In the genomic region with DNA sequence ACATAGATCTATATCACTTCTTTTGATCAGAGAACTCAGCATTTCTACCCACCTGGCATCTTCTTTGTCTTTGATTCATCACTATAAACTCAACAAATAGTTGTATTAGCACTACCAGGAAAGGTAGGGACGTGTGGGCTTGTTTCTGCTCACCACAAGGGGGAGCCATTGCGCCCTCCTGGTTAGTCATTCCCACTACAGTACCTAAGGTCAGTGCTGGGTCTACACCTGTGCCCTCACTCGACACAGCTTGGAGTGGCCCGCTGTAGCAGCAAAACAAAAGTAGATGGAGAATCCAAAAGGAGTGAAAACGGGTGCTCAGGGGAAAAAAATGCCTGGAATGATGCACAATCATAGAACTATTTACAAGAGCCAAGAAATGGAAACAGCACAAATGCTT, we compare ENCODE assay signal across 8 mouse cellular contexts. TPM values are rescaled to one million over a fixed set of nuclear protein-coding genes. Genes with fewer than 3 reads are reported as not detected.
DNase-seq lines count a peak whose midpoint lies in the region; ATAC-seq and TF ChIP-seq lines count a peak whose summit lies in the region.

No protein-coding gene starts in this region.

- no peak overlapping the region for H3K4me3 ChIP-seq in hindbrain, embryonic 10.5 days
- no peak overlapping the region for H3K4me3 ChIP-seq in hindbrain, embryonic 12.5 days
- H3K4me3 ChIP-seq in kidney, postnatal 0 days (replicated peaks; ENCODE audit: low read depth, low read length): no peak overlapping the region

- H3K9ac ChIP-seq in hindbrain, embryonic 12.5 days: no peak overlapping the region
- H3K9ac ChIP-seq in kidney, postnatal 0 days (ENCODE audit: low read depth, low read length): 0 out of 2 replicates have a peak overlapping the region, but pooled peaks have one; percentile 8

- ATAC-seq in hindbrain, embryonic 12.5 days (ENCODE audit: low FRiP score): no peak
- peak; percentile 56 for ATAC-seq in common myeloid progenitor, adult 5-6 weeks (replicated peaks; ENCODE audit: low read depth, poor library complexity, severe bottlenecking)
- no peak for ATAC-seq in kidney, postnatal 0 days (replicated peaks; ENCODE audit: low FRiP score, low read depth)
- ATAC-seq in megakaryocyte progenitor cell, adult 5-6 weeks (replicated peaks; ENCODE audit: poor library complexity): peak; percentile 64

- peak; percentile 38 for DNase-seq in hindbrain, embryonic 10.5 days (ENCODE audit: low spot score)
- DNase-seq in CD4-positive helper T cell, adult 2 months (ENCODE audit: low read depth, low spot score): peak; percentile 63
- DNase-seq in adrenal gland, adult (ENCODE audit: inconsistent age in 2 of 2, low spot score in 1 of 2): peak; percentile 67 to 86
- peak; percentile 63 for DNase-seq in kidney, postnatal 0 days (ENCODE audit: low spot score)
- peak; percentile 30 for DNase-seq in testis, postnatal 14 days (ENCODE audit: low spot score)

- no peak overlapping the region for H3K27ac ChIP-seq in hindbrain, embryonic 10.5 days
- H3K27ac ChIP-seq in hindbrain, embryonic 12.5 days: no peak overlapping the region
- H3K27ac ChIP-seq in kidney, postnatal 0 days: no peak overlapping the region

- H3K27me3 ChIP-seq in hindbrain, embryonic 10.5 days (ENCODE audit: insufficient read depth, poor library complexity, severe bottlenecking): 0 out of 2 replicates have a peak, but pooled peaks cover 6% of the 10 kb centered on the region
- peaks cover 3% of the 10 kb centered on the region; the same call in 1 of the 2 replicates for H3K27me3 ChIP-seq in hindbrain, embryonic 12.5 days
- H3K27me3 ChIP-seq in kidney, postnatal 0 days (ENCODE audit: insufficient read depth, low read length): no peaks in the 10 kb centered on the region

- TF ChIP-seq CTCF in kidney, postnatal 0 days (IDR thresholded peaks at IDR 0.05; ENCODE audit: low read depth): peak; percentile 86

- no peaks in the 10 kb centered on the region for H3K9me3 ChIP-seq in hindbrain, embryonic 10.5 days
- H3K9me3 ChIP-seq in hindbrain, embryonic 12.5 days (replicated peaks): no peaks in the 10 kb centered on the region
- peaks cover 6% of the 10 kb centered on the region; the same call in 1 of the 2 replicates for H3K9me3 ChIP-seq in kidney, postnatal 0 days (replicated peaks; ENCODE audit: low read length)

- H3K4me2 ChIP-seq in hindbrain, embryonic 12.5 days (replicated peaks): no peak overlapping the region
- no peak overlapping the region for H3K4me2 ChIP-seq in kidney, postnatal 0 days (ENCODE audit: low read length)

- no peaks in the 10 kb centered on the region for H3K36me3 ChIP-seq in hindbrain, embryonic 10.5 days
- H3K36me3 ChIP-seq in hindbrain, embryonic 12.5 days: no peaks in the 10 kb centered on the region
- no peaks in the 10 kb centered on the region for H3K36me3 ChIP-seq in kidney, postnatal 0 days (ENCODE audit: insufficient read depth, low read length)

- 30% methylated on average over 5 of the region's 5 CpGs for WGBS in hindbrain, embryonic 10.5 days
- 30% methylated on average over 5 of the region's 5 CpGs for WGBS in hindbrain, embryonic 12.5 days
- 31% methylated on average over 5 of the region's 5 CpGs for WGBS in kidney, postnatal 0 days

- 0 out of 2 replicates have a peak, but pooled peaks cover 3% of the 10 kb centered on the region for H3K4me1 ChIP-seq in hindbrain, embryonic 10.5 days (replicated peaks)
- 0 out of 2 replicates have a peak, but pooled peaks cover 6% of the 10 kb centered on the region for H3K4me1 ChIP-seq in hindbrain, embryonic 12.5 days
- H3K4me1 ChIP-seq in kidney, postnatal 0 days (replicated peaks; ENCODE audit: insufficient read depth, low read length): 0 out of 2 replicates have a peak, but pooled peaks cover 4% of the 10 kb centered on the region

RNA-seq across cellular contexts. Expression of a gene that starts 44.0 kb away (rescaled TPM):
- 1.4 and 1.6 TPM in 2 replicates for polyA plus RNA-seq in hindbrain, embryonic 10.5 days (2016; fragmentation: Nextera tagmentation; extraction: Ambion mirVana)
- polyA plus RNA-seq in hindbrain, embryonic 12.5 days (2016; fragmentation: Nextera tagmentation; extraction: Ambion mirVana): 1.6 and 3.4 TPM in 2 replicates
- not detected in 2 replicates for total RNA-seq in common myeloid progenitor, adult 5-6 weeks (2017)
- polyA plus RNA-seq in kidney, postnatal 0 days (2015; fragmentation: Nextera tagmentation; extraction: Ambion mirVana): 9.7 and 13.0 TPM in 2 replicates
- not detected in 2 replicates for total RNA-seq in megakaryocyte progenitor cell, adult 5-6 weeks (2015)
- not detected in 2 replicates for total RNA-seq in megakaryocyte progenitor cell, adult 5-6 weeks (2017)

Comparison
In these comparisons a context has a peak if more than half of its experiments do, and no peak if none do; other contexts are left out.
1. ATAC-seq: peak in common myeloid progenitor, adult 5-6 weeks (single experiment) and megakaryocyte progenitor cell, adult 5-6 weeks (single experiment); none in hindbrain, embryonic 12.5 days (single experiment) and kidney, postnatal 0 days (single experiment).
2. Peak in every context shown above with its lines, with median percentiles within 50 percentile points of each other: DNase-seq.